Mouse (Mus musculus) cerebellum, adult 11 months (tissue): ENCODE data around the gene Slc35d2.
"Not testable (repeated sequence)": the region's sequence is repeated elsewhere in the genome, so short reads cannot be mapped to it uniquely, and the experiment has no call there.

Experiments used
- DNase-seq: peaks from one replicate; pipeline ENCODE4 v3.0.0; 2022

The Slc35d2 gene

GRCm38 (mm10) chr13:64108381-64108850 is 20.8 kb downstream of the Slc35d2 start:
- DNase-seq, result no peak

- no peak for DNase-seq
These were observed 21.6 kb downstream of the Slc35d2 start for GRCm38 (mm10) chr13:64107535-64107934.

GRCm38 (mm10) chr13:64107105-64107504 is 22.1 kb downstream of the Slc35d2 start:
- DNase-seq, result no peak

- DNase-seq, result no peak
These were observed 23.5 kb downstream of the Slc35d2 start for GRCm38 (mm10) chr13:64105690-64106089.

GRCm38 (mm10) chr13:64100186-64100585 is 29.0 kb downstream of the Slc35d2 start:
- DNase-seq, result no peak

- no peak for DNase-seq
These were observed 30.2 kb downstream of the Slc35d2 start for GRCm38 (mm10) chr13:64098992-64099391.

- peak; percentile 41 for DNase-seq
These were observed 35.8 kb downstream of the Slc35d2 start for GRCm38 (mm10) chr13:64093341-64093740.

- no peak for DNase-seq
These were observed 36.4 kb downstream of the Slc35d2 start for GRCm38 (mm10) chr13:64092752-64093151.

- DNase-seq, result no peak
These were observed 37.0 kb downstream of the Slc35d2 start for GRCm38 (mm10) chr13:64092141-64092540.

GRCm38 (mm10) chr13:64091006-64091405 is 38.2 kb downstream of the Slc35d2 start:
- no peak for DNase-seq

- DNase-seq, result no peak
These were observed 38.9 kb downstream of the Slc35d2 start for GRCm38 (mm10) chr13:64090278-64090677.

- DNase-seq, result no peak
These were observed 40.0 kb downstream of the Slc35d2 start, which contains the start of gene Hsd17b3 for GRCm38 (mm10) chr13:64089130-64089529. TSS of gene Hsd17b3 (minus strand) at chr13:64089230.

- DNase-seq, result no peak
These were observed 41.1 kb downstream of the Slc35d2 start for GRCm38 (mm10) chr13:64088057-64088456.

- DNase-seq, result no peak
These were observed 43.1 kb downstream of the Slc35d2 start for GRCm38 (mm10) chr13:64086036-64086435.

- no peak for DNase-seq
These were observed 45.8 kb downstream of the Slc35d2 start for GRCm38 (mm10) chr13:64083331-64083730.

GRCm38 (mm10) chr13:64081012-64081919 is 47.9 kb downstream of the Slc35d2 start:
- DNase-seq, result no peak

GRCm38 (mm10) chr13:64077591-64077990 is 51.6 kb downstream of the Slc35d2 start:
- no peak for DNase-seq

GRCm38 (mm10) chr13:64076074-64076473 is 53.1 kb downstream of the Slc35d2 start:
- DNase-seq, result no peak

- DNase-seq, result no peak
These were observed 62.5 kb downstream of the Slc35d2 start for GRCm38 (mm10) chr13:64066653-64067052.

GRCm38 (mm10) chr13:64064276-64064675 is 64.9 kb downstream of the Slc35d2 start:
- DNase-seq, result no peak

GRCm38 (mm10) chr13:64060935-64061506 is 68.1 kb downstream of the Slc35d2 start:
- no peak for DNase-seq

GRCm38 (mm10) chr13:64053959-64054358 is 75.2 kb downstream of the Slc35d2 start:
- DNase-seq, result no peak

- not testable (repeated sequence) for DNase-seq
These were observed 76.9 kb downstream of the Slc35d2 start for GRCm38 (mm10) chr13:64052281-64052680.

GRCm38 (mm10) chr13:64050895-64051294 is 78.3 kb downstream of the Slc35d2 start:
- DNase-seq, result no peak
